ENCODE assay signal across 15 mouse cellular contexts in the genomic region with DNA sequence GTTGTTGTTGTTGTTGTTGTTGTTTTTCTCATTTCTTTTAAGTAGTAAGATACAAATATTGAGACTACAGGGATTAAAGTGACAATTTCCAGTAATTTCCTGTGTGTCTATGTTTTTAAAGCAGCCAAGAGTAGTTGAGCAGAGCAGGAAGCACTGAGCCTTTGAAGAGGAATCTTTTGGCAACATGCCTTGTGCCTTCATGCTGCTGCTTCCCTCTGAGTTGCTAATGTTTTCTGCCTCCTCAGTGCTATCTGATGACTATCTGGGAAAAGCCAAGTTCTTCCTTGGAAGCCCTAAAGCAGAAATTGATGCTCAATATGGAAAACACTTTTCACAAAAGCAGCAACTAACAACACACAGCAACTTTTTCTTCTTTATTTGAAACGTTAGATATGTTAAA.
A peak's percentile ranks its signal among the peaks of the same experiment; 100 is the strongest.
DNase-seq lines count a peak whose midpoint lies in the region; ATAC-seq and TF ChIP-seq lines count a peak whose summit lies in the region.
"Had no signal": no experiment of that assay in that cellular context is flagged by ENCODE, and none has a peak within 500 bp of the region (broad histone marks: within the 10 kb centered on the region; RNA-seq: fewer than 3 reads in every experiment).

No protein-coding gene starts in this region.

- no peaks in the 10 kb centered on the region for H3K4me1 ChIP-seq in forebrain, postnatal 0 days (ENCODE audit: insufficient read depth)
- H3K4me1 ChIP-seq in forebrain, embryonic 11.5 days (replicated peaks; ENCODE audit: control insufficient read depth, insufficient read depth, low read length), result no peaks in the 10 kb centered on the region
- H3K4me1 ChIP-seq in liver, embryonic 11.5 days (replicated peaks; ENCODE audit: control insufficient read depth, insufficient read depth, low read length), result no peaks in the 10 kb centered on the region
- H3K4me1 ChIP-seq: heart, embryonic 13.5 days; hindbrain, embryonic 13.5 days; intestine, embryonic 15.5 days; limb, embryonic 12.5 days had no signal

- WGBS in forebrain, postnatal 0 days, result 71% methylated on average over 1 of the region's 1 CpGs
- WGBS in forebrain, embryonic 11.5 days, result 91% methylated on average over 1 of the region's 1 CpGs
- 65% methylated on average over 1 of the region's 1 CpGs for WGBS in liver, embryonic 11.5 days

- no peak overlapping the region for H3K4me2 ChIP-seq in forebrain, postnatal 0 days (ENCODE audit: low read depth)
- no peak overlapping the region for H3K4me2 ChIP-seq in forebrain, embryonic 11.5 days (ENCODE audit: low read depth, low read length, severe bottlenecking)
- H3K4me2 ChIP-seq in liver, embryonic 11.5 days, result no peak overlapping the region
- H3K4me2 ChIP-seq: heart, embryonic 13.5 days; hindbrain, embryonic 13.5 days; intestine, embryonic 15.5 days; limb, embryonic 12.5 days had no signal

- H3K9me3 ChIP-seq in forebrain, postnatal 0 days (ENCODE audit: low read length), result no peaks in the 10 kb centered on the region
- no peaks in the 10 kb centered on the region for H3K9me3 ChIP-seq in forebrain, embryonic 11.5 days (ENCODE audit: control insufficient read depth, low read length)
- no peaks in the 10 kb centered on the region for H3K9me3 ChIP-seq in liver, embryonic 11.5 days (ENCODE audit: control insufficient read depth, low read length)
- H3K9me3 ChIP-seq: heart, embryonic 13.5 days; hindbrain, embryonic 13.5 days; intestine, embryonic 15.5 days; limb, embryonic 12.5 days had no signal

- peak; percentile 39 for DNase-seq in forebrain, postnatal 0 days
- no peak for DNase-seq in forebrain, embryonic 11.5 days (ENCODE audit: low spot score)
- DNase-seq in left cerebral cortex, postnatal 25 days (ENCODE audit: low spot score in 2 of 2), result peak; percentile 3 to 43
- no peak for DNase-seq in left cerebral cortex, adult 2 months (ENCODE audit: extremely low spot score in 1 of 2, low spot score in 2 of 2)
- DNase-seq in right cerebral cortex, postnatal 10 days (ENCODE audit: low spot score in 2 of 2), result peak; percentile 21 to 25
- no peak for DNase-seq in right cerebral cortex, postnatal 14 days
- no peak for DNase-seq in liver, embryonic 11.5 days (ENCODE audit: low spot score)
- DNase-seq: lung, postnatal 14 days; thymus, postnatal 14 days had no signal

- H3K27me3 ChIP-seq in forebrain, postnatal 0 days (ENCODE audit: insufficient read depth, low read length), result no peaks in the 10 kb centered on the region
- H3K27me3 ChIP-seq in forebrain, embryonic 11.5 days (ENCODE audit: control insufficient read depth, insufficient read depth, low read length), result no peaks in the 10 kb centered on the region
- no peaks in the 10 kb centered on the region for H3K27me3 ChIP-seq in liver, embryonic 11.5 days (replicated peaks; ENCODE audit: control insufficient read depth, insufficient read depth, low read length)
- H3K27me3 ChIP-seq: heart, embryonic 13.5 days; hindbrain, embryonic 13.5 days; intestine, embryonic 15.5 days; limb, embryonic 12.5 days had no signal

- no peaks in the 10 kb centered on the region for H3K36me3 ChIP-seq in forebrain, postnatal 0 days (ENCODE audit: insufficient read depth)
- no peaks in the 10 kb centered on the region for H3K36me3 ChIP-seq in forebrain, embryonic 11.5 days (ENCODE audit: control insufficient read depth, insufficient read depth, low read length)
- H3K36me3 ChIP-seq in liver, embryonic 11.5 days (ENCODE audit: control insufficient read depth, insufficient read depth, low read length), result no peaks in the 10 kb centered on the region
- H3K36me3 ChIP-seq: heart, embryonic 13.5 days; hindbrain, embryonic 13.5 days; intestine, embryonic 15.5 days; limb, embryonic 12.5 days had no signal

- H3K9ac ChIP-seq in forebrain, postnatal 0 days, result no peak overlapping the region
- H3K9ac ChIP-seq in forebrain, embryonic 11.5 days (ENCODE audit: low read length), result no peak overlapping the region
- H3K9ac ChIP-seq in liver, embryonic 11.5 days (ENCODE audit: low read depth, low read length), result no peak overlapping the region
- H3K9ac ChIP-seq: heart, embryonic 13.5 days; hindbrain, embryonic 13.5 days; intestine, embryonic 15.5 days; limb, embryonic 12.5 days; liver, embryonic 14.5 days had no signal

- ATAC-seq in forebrain, postnatal 0 days, result no peak; the same call in 1 of the 2 replicates
- ATAC-seq in forebrain, embryonic 11.5 days (replicated peaks; ENCODE audit: low FRiP score), result no peak
- ATAC-seq in liver, embryonic 11.5 days (replicated peaks; ENCODE audit: low FRiP score), result no peak
- ATAC-seq: intestine, embryonic 15.5 days; midbrain, embryonic 16.5 days had no signal

- intact Hi-C loops in left cerebral cortex, postnatal 25 days (cut with DNase I), result no loop called here
- intact Hi-C loops in left cerebral cortex, adult 2 months (cut with DNase I), result no loop called here

- no peak overlapping the region for H3K27ac ChIP-seq in forebrain, postnatal 0 days (ENCODE audit: low read depth, low read length)
- no peak overlapping the region for H3K27ac ChIP-seq in forebrain, embryonic 11.5 days (ENCODE audit: low read depth, low read length)
- no peak overlapping the region for H3K27ac ChIP-seq in left cerebral cortex, adult 2 months
- no peak overlapping the region for H3K27ac ChIP-seq in liver, embryonic 11.5 days (ENCODE audit: low read depth, low read length)
- H3K27ac ChIP-seq: heart, embryonic 13.5 days; hindbrain, embryonic 13.5 days; intestine, embryonic 15.5 days; limb, embryonic 12.5 days; liver, embryonic 14.5 days had no signal

- no peak overlapping the region for H3K4me3 ChIP-seq in forebrain, postnatal 0 days (ENCODE audit: low read depth, low read length)
- no peak overlapping the region for H3K4me3 ChIP-seq in forebrain, embryonic 11.5 days (ENCODE audit: low read depth, low read length)
- no peak overlapping the region for H3K4me3 ChIP-seq in left cerebral cortex, adult 2 months
- H3K4me3 ChIP-seq in liver, embryonic 11.5 days (ENCODE audit: low read depth, low read length), result no peak overlapping the region
- H3K4me3 ChIP-seq: heart, embryonic 13.5 days; hindbrain, embryonic 13.5 days; intestine, embryonic 15.5 days; limb, embryonic 12.5 days had no signal

- TF ChIP-seq CTCF in forebrain, postnatal 0 days (IDR thresholded peaks at IDR 0.05; ENCODE audit: low read depth), result no peak
- TF ChIP-seq CTCF in left cerebral cortex, adult 2 months (IDR thresholded peaks at IDR 0.05), result no peak

Comparison
In these comparisons a context has a peak if more than half of its experiments do, and no peak if none do; other contexts are left out.
1. DNase-seq: peak in forebrain, postnatal 0 days (single experiment), left cerebral cortex, postnatal 25 days (2 of 2) and right cerebral cortex, postnatal 10 days (2 of 2); none in forebrain, embryonic 11.5 days (single experiment), left cerebral cortex, adult 2 months (0 of 2), right cerebral cortex, postnatal 14 days (single experiment) and liver, embryonic 11.5 days (single experiment).